Mouse (Mus musculus) cerebellum, postnatal 4 days (tissue): ENCODE data around the gene Marveld1.

Source experiments
- DNase-seq, 2 experiments: peaks; one replicate each; pipeline ENCODE4 v3.0.0; 2022; ENCODE audit warnings: low spot score in 2 of 2, mixed read lengths in 1 of 2

The Marveld1 gene

DNA sequence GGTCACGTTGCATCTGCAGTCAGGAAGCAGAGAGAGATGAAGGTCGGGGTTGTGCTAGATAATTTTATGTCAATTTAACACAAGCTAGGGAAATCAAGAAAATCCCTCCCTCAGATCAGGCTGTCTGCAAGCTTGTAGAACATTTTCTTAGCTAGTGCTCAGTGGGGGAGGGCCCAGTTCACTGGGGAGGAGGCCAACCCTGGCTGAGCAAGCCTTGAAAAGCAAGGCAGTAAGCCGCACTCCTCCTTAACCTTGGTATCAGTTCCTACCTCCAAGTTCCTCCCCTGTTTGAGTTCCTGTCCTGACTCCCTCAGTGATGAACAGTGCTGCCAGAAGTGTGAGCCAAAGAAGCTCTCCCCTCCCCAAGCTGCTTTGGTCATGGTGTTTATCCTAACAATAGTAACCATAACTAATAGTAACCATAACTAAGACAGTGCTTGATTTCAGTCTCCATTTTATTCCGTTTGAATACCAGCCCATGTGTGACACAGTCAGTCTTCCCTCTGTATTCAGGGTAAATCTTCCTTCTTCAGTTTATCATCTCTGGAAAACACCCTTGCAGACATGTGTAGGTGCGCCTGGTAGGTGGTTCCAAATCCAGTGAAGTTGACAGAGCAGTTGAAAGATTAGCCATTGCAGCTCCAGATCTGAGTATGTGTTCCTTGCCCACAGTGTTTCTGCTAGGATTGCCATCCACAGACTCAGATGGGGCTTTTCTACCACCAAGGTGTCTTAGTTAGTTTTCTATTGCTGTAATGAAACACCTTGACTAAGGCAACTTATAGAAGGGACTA, 7.3 kb upstream of the Marveld1 start:
- DNase-seq, result no peak

DNA sequence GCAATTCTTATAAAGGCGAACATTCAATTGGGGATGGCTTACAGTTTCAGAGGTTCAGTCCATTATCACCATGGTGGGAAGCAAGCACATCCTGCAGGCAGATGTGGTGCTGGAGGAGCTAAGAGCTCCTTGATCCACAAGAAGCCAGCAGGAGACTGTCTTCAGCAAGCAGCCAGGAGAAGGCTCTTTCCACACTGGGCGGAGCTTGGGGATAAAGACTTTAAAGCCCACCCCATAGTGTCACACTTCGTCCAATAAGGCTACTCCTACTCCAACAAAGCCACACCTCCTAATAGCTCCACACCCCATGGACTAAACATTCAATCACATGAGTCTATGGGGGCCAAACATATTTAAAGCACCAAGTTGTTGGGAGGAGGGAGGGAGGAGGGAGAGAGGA, 5.2 kb upstream of the Marveld1 start:
- no peak for DNase-seq

DNA sequence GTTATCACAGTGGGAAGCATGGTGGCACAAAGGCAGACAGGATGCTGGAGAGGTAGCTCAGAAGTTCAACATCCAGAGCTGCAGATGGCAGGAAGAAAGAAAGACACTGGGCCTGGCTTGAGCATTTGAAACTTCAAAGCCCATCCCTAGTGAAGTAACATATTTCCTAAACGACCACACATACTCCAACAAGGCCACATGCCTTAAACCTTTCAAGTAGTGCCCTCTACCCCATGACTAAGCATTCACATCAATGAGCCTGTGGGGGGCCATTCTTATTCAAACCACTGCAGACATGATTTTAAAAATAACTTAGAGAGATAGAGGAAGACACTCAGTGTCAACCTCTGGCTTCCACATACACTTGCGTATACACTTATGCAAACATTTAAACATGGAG, 4.4 kb upstream of the Marveld1 start:
- no peak for DNase-seq

- no peak for DNase-seq
These were observed 3.1 kb upstream of the Marveld1 start for GRCm38 (mm10) chr19:42144067-42144466.

GRCm38 (mm10) chr19:42144541-42145167, 2.5 kb upstream of the Marveld1 start:
- DNase-seq, result peak; percentile 54 to 88

GRCm38 (mm10) chr19:42145210-42145609, 2.0 kb upstream of the Marveld1 start:
- DNase-seq, result no peak

DNA sequence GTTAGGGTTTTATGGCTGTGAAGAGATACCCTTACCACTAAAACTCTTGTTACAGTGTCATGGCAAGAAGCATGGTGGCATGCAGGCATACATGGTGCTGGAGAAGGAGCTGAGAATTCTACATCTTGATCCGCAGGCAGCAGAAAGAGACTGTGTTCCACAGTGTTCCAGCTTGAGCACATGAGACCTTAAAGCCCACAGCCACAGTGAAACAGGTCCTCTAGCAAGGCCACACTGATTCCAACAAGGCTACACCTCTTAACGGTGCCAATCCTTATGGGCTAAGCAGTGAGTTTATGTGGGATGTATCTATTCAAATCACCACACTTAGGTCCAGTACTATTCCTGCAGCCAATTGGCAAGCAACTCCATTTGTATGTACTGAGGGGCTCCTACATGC, 1.5 kb upstream of the Marveld1 start:
- no peak for DNase-seq

DNA sequence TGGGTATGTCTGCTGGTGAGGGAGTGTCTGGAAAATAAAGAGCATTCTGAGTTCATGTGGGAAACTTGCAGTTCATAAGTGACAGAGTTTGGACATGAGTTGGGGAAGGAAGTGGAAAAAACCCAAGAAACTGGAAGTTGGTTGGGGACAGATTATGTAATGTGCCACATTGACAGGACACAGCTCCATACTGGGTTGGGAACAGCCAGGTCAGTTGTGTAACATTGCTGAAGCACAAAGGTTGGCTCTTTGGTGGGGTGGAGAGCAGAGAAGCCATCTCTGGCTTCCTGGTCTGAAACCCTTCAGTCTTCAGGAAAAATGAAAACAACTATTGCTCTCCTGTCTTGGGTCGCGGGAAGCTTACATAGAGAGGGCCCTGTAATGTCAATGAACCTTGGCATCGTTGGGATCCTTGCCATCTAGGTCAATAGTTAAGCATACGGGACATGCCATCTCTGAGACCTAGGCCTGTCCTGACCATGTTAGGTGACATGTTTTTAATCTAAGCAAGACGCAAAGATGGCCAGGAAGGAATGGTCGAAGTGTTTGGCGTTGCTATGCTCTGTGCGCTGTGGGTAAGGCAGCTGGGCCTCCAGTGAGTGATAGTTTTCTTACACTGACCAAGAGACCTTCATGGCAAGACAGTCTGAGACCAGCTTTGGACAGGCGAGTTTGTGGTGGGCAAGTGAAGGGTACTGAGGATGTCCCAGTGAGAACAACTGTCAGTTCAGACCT, 757 bp upstream of the Marveld1 start:
- DNase-seq, result no peak

GRCm38 (mm10) chr19:42147769-42148568, 769 bp downstream of the Marveld1 start:
- peak in 1 of 2 experiments; percentile 59 for DNase-seq

DNA sequence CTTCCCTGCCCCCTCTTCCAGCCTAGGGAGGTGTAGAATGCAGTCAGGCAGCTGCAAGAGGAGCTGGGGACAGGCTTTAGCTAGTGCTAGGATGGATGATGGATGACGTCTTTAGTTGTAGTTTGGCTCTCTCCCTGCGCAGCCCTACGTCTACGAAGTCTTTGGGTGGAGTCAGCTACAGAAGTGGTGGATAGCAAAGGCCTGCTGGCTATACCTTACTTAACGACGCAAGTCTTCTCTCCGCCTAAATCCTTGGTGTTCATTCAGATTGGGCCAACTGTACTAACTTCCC, 1.3 kb downstream of the Marveld1 start:
- no peak for DNase-seq

- DNase-seq, result peak; percentile 77 to 90
These were observed 4.8 kb downstream of the Marveld1 start for GRCm38 (mm10) chr19:42151990-42152389.

GRCm38 (mm10) chr19:42157493-42158237, 10.5 kb downstream of the Marveld1 start:
- no peak for DNase-seq

DNA sequence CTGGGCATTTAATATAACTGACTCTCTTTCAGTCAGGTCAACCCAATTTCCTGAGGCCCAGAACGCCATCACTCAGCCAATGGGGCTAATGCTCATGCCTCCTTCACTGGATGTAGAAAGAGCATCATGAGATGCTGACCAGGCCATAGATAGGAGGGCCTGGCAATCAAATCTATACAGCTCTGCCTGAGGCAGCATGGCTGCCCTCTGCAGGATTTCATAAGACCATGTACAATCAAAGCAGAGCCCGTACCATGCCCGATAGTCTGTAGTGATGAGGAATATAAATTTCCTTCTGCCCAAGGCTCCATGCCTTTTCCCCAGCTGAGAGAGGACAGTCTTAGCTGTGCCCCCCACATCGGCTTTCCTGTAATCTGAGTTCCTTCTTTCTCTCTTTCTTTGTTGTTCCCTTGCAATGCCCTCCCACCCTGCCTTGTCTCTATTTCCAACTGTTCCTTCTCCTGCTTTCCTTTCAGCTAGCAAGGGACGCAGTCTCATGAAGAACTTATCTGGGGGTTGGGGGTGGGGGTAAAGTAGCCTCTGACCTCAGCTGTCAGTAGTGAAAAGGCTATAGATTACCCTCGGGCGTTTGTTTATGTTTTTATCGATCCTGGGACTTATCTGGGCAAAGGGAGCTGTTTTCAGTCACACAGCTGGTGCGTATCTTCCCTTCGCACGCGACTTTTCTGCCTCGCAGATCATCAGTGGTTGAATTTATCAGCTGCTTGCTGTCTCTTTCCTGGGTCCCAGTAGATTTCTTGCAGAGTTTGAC, 11.2 kb downstream of the Marveld1 start:
- DNase-seq, result no peak

GRCm38 (mm10) chr19:42163764-42164163, 16.6 kb downstream of the Marveld1 start, which contains the start of gene Zfyve27:
Gene Zfyve27 (plus strand): TSS chr19:42163951.
- DNase-seq, result no peak

- no peak for DNase-seq
These were observed 17.0 kb downstream of the Marveld1 start for GRCm38 (mm10) chr19:42164188-42164587.

GRCm38 (mm10) chr19:42166130-42166529, 18.9 kb downstream of the Marveld1 start:
- DNase-seq, result peak; percentile 90 to 91

DNA sequence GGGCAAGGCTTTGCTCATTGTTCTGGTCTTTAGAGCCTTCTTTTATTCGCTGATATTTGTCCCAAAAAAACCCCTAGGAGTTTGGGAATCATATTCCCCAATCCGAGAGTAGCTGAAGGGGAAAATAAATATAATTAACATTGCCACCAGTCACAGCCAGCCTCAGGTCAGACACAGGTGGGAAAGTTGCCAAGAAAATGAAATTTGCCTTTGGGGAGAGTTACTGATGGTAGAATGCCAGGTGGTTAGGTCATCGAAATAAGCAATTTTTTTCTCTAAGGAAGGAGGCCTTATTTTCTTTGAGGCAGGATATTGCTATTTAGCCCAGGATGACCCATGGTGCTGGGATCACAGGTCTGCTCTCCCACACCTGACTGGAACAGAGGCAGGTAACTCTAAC, 19.6 kb downstream of the Marveld1 start:
- no peak for DNase-seq

GRCm38 (mm10) chr19:42167489-42167888, 20.3 kb downstream of the Marveld1 start:
- DNase-seq, result no peak

- no peak for DNase-seq
These were observed 22.2 kb downstream of the Marveld1 start for GRCm38 (mm10) chr19:42169322-42169975.
